Mouse (Mus musculus) bone marrow macrophage, adult 2 months (primary cell): ENCODE measurements at regions not wholly inside any gene's neighbourhood (a gene's known extent, or its start where the extent isn't known, plus 50 kb on each side); places are given as distances from the start of the nearest gene placed in this dataset.

Experiments
- H3K27ac ChIP-seq: 2 replicates; pipeline ENCODE4 v1.5.1; 2012; ENCODE audit warnings: low read depth, low read length; ENCODE audit not compliant: insufficient read depth
- H3K4me1 ChIP-seq: 2 replicates; pipeline ENCODE4 v1.6.1; 2012; ENCODE audit warnings: low read length; ENCODE audit not compliant: control insufficient read depth, insufficient read depth
- H3K4me3 ChIP-seq: 2 replicates; pipeline ENCODE4 v1.5.1; 2012; ENCODE audit warnings: mild to moderate bottlenecking, low read length, moderate library complexity; ENCODE audit not compliant: insufficient read depth
- CTCF ChIP-seq: IDR thresholded peaks from 2 replicates; pipeline ENCODE4 v1.5.1; 2012; ENCODE audit warnings: low read depth, mild to moderate bottlenecking, low read length, moderate library complexity
- POLR2A ChIP-seq: IDR thresholded peaks from 2 replicates; pipeline ENCODE4 v1.6.1; 2012; ENCODE audit warnings: mild to moderate bottlenecking, low read depth, low read length, borderline replicate concordance

- TF ChIP-seq POLR2A (no peak), CTCF (no peak)
- Histone ChIP-seq H3K4me3 (no peak overlapping the region), H3K27ac (no peak overlapping the region)
These were observed 72.9 kb upstream of the Spred1 start for GRCm38 (mm10) chr2:117048290-117048730.

GRCm38 (mm10) chr2:117050061-117050460 is 71.1 kb upstream of the Spred1 start:
- Histone ChIP-seq H3K27ac (no peak overlapping the region), H3K4me3 (no peak overlapping the region), H3K4me1 (no peaks in the 10 kb centered on the region)
- TF ChIP-seq POLR2A: no peak

More at GRCm38 (mm10) chr2:117048290-117048730, 72.9 kb upstream of the Spred1 start:
- no peaks in the 10 kb centered on the region for H3K4me1 ChIP-seq

GRCm38 (mm10) chr2:117064126-117064525 is 57.0 kb upstream of the Spred1 start:
- no peaks in the 10 kb centered on the region for H3K4me1 ChIP-seq
- TF ChIP-seq CTCF (no peak), POLR2A (no peak)
- H3K4me3 ChIP-seq: no peak overlapping the region
- no peak overlapping the region for H3K27ac ChIP-seq

- Histone ChIP-seq H3K4me1 (no peaks in the 10 kb centered on the region), H3K27ac (no peak overlapping the region), H3K4me3 (no peak overlapping the region)
- TF ChIP-seq POLR2A: no peak
- no peak for TF ChIP-seq CTCF
These were observed 50.8 kb upstream of the Spred1 start for GRCm38 (mm10) chr2:117070348-117070747.

- Histone ChIP-seq H3K4me3 (no peak overlapping the region), H3K27ac (no peak overlapping the region)
These were observed 50.1 kb upstream of the Spred1 start for GRCm38 (mm10) chr2:117071098-117071497.

More at GRCm38 (mm10) chr2:117071098-117071497, 50.1 kb upstream of the Spred1 start:
- H3K4me1 ChIP-seq: no peaks in the 10 kb centered on the region
- TF ChIP-seq CTCF (no peak), POLR2A (no peak)
